ENCODE assay signal across 19 mouse cellular contexts in the genomic region with DNA sequence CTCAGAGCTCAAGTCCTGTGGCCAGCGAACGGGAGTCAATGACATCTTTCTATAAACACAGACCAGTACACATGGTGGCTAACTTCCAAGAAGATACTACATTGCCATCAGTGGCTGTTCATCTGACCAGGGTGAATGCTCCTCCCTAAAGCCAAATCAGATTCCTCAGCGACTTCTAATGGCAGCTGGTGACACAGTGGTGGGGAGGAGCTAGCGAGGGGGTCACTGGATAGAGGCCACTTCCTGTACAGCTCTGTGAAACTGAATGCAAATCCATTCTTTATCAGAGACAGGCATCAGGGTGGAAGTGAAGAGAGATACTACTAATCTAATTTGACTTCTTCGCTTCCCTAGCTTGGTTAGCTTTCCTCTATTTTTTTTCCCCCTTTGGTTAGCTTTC. TPM values are rescaled to one million over a fixed set of nuclear protein-coding genes. Genes with fewer than 3 reads are reported as not detected.
DNase-seq lines count a peak whose midpoint lies in the region; ATAC-seq and TF ChIP-seq lines count a peak whose summit lies in the region.
"Had no signal": no experiment of that assay in that cellular context is flagged by ENCODE, and none has a peak within 500 bp of the region (broad histone marks: within the 10 kb centered on the region; RNA-seq: fewer than 3 reads in every experiment).

No protein-coding gene starts in this region.

- no peaks in the 10 kb centered on the region for H3K36me3 ChIP-seq in testis, adult 2 months (ENCODE audit: control insufficient read depth, insufficient read depth, low read length)
- H3K36me3 ChIP-seq in liver, embryonic 13.5 days = no peaks in the 10 kb centered on the region
- H3K36me3 ChIP-seq: embryonic facial prominence, embryonic 12.5 days; forebrain, embryonic 15.5 days; midbrain, embryonic 15.5 days had no signal

- H3K9me3 ChIP-seq in liver, embryonic 13.5 days (replicated peaks) = no peaks in the 10 kb centered on the region
- H3K9me3 ChIP-seq: embryonic facial prominence, embryonic 12.5 days; forebrain, embryonic 15.5 days; limb, embryonic 12.5 days; megakaryocyte, embryonic 14.5 days; midbrain, embryonic 15.5 days had no signal

- peak overlapping the region; percentile 23; the same call in 1 of the 2 replicates for H3K27ac ChIP-seq in testis, adult 2 months (ENCODE audit: control insufficient read depth, insufficient read depth, low read depth, low read length)
- H3K27ac ChIP-seq in liver, embryonic 13.5 days = no peak overlapping the region
- H3K27ac ChIP-seq: embryonic facial prominence, embryonic 12.5 days; forebrain, embryonic 15.5 days; layer of hippocampus, adult 2 months; limb, embryonic 12.5 days; midbrain, embryonic 15.5 days had no signal

- H3K4me3 ChIP-seq in testis, adult 2 months (ENCODE audit: control insufficient read depth, low read depth, low read length) = no peak overlapping the region
- H3K4me3 ChIP-seq in liver, embryonic 13.5 days (replicated peaks) = no peak overlapping the region
- H3K4me3 ChIP-seq: embryonic facial prominence, embryonic 12.5 days; forebrain, embryonic 15.5 days; layer of hippocampus, adult 2 months; limb, embryonic 12.5 days; megakaryocyte, embryonic 14.5 days; midbrain, embryonic 15.5 days had no signal

- peaks cover 2% of the 10 kb centered on the region; the same call in 1 of the 2 replicates for H3K4me1 ChIP-seq in testis, adult 2 months (ENCODE audit: control insufficient read depth, insufficient read depth, low read length)
- peaks cover 35% of the 10 kb centered on the region for H3K4me1 ChIP-seq in liver, embryonic 13.5 days (replicated peaks)
- H3K4me1 ChIP-seq: embryonic facial prominence, embryonic 12.5 days; forebrain, embryonic 15.5 days; limb, embryonic 12.5 days; megakaryocyte, embryonic 14.5 days had no signal

- no peak overlapping the region for H3K4me2 ChIP-seq in liver, embryonic 13.5 days
- H3K4me2 ChIP-seq: embryonic facial prominence, embryonic 12.5 days; forebrain, embryonic 15.5 days; limb, embryonic 12.5 days; midbrain, embryonic 15.5 days had no signal

- TF ChIP-seq CTCF in testis, adult 2 months (IDR thresholded peaks at IDR 0.05; ENCODE audit: control insufficient read depth, insufficient read depth, insufficient replicate concordance, low read depth, low read length) = no peak

- DNase-seq in kidney, postnatal 14 days = peak; percentile 26
- DNase-seq in kidney, postnatal 36 days = no peak
- no peak for DNase-seq in testis, postnatal 14 days (ENCODE audit: low spot score)
- DNase-seq in liver, embryonic 13.5 days = no peak
- no peak for DNase-seq in ovary, postnatal 14 days (ENCODE audit: low spot score)
- no peak for DNase-seq in ovary, adult 18-20 months (ENCODE audit: low spot score)
- DNase-seq: cerebellum, adult 2 months; heart, postnatal 4 days; thymus, adult 2 months had no signal

- 44% methylated on average over 5 of the region's 5 CpGs for WGBS in liver, embryonic 13.5 days (ENCODE audit: insufficient replicate concordance)

- no peaks in the 10 kb centered on the region for H3K27me3 ChIP-seq in testis, adult 2 months (ENCODE audit: control insufficient read depth, insufficient read depth, low read length)
- no peaks in the 10 kb centered on the region for H3K27me3 ChIP-seq in liver, embryonic 13.5 days
- H3K27me3 ChIP-seq: embryonic facial prominence, embryonic 12.5 days; forebrain, embryonic 15.5 days; limb, embryonic 12.5 days; megakaryocyte, embryonic 14.5 days; midbrain, embryonic 15.5 days had no signal

- H3K9ac ChIP-seq in liver, embryonic 13.5 days = no peak overlapping the region
- H3K9ac ChIP-seq: embryonic facial prominence, embryonic 12.5 days; forebrain, embryonic 15.5 days; limb, embryonic 12.5 days; midbrain, embryonic 15.5 days had no signal

- 0 out of 2 replicates have a peak, but pooled peaks have one; percentile 31 for ATAC-seq in liver, embryonic 13.5 days (ENCODE audit: low read depth)
- ATAC-seq: CD4-positive, CD25-positive, alpha-beta regulatory T cell, adult 4 months; forebrain, embryonic 15.5 days; hindbrain, embryonic 16.5 days; intestine, postnatal 0 days; midbrain, embryonic 15.5 days had no signal

- TF ChIP-seq POLR2A in testis, adult 2 months (IDR thresholded peaks at IDR 0.05; ENCODE audit: control insufficient read depth, low read depth, low read length) = no peak

RNA-seq across cellular contexts. Expression of gene Papss2, which starts 57.5 kb away (rescaled TPM):
- 1.6 and 1.7 TPM in 2 replicates for polyA plus RNA-seq in testis, adult 2 months (2012; rRNA removed)
- 2.1 and 3.2 TPM in 2 replicates for polyA plus RNA-seq in liver, embryonic 13.5 days (2015; fragmentation: Nextera tagmentation; extraction: Ambion mirVana)
